Mouse (Mus musculus) layer of hippocampus, adult 9-10 months (tissue): ENCODE results near the gene Crot.
"Not testable (repeated sequence)": the region's sequence is repeated elsewhere in the genome, so short reads cannot be mapped to it uniquely, and the experiment has no call there.

Experiments
- DNase-seq: peaks from one replicate; pipeline ENCODE4 v3.0.0; 2022; ENCODE audit warnings: low spot score

Crot gene

GRCm38 (mm10) chr5:8995966-8996685 lies 998 bp downstream of the Crot start:
- no peak for DNase-seq

GRCm38 (mm10) chr5:8991626-8992025 lies 5.5 kb downstream of the Crot start:
- DNase-seq, result no peak

- no peak for DNase-seq
Observed at GRCm38 (mm10) chr5:8990526-8990925, 6.6 kb downstream of the Crot start.

- no peak for DNase-seq
Observed at GRCm38 (mm10) chr5:8987925-8988324, 9.2 kb downstream of the Crot start.

- DNase-seq, result no peak
Observed at GRCm38 (mm10) chr5:8985470-8985869, 11.7 kb downstream of the Crot start.

- DNase-seq, result no peak
Observed at GRCm38 (mm10) chr5:8974721-8975120, 22.4 kb downstream of the Crot start.

- DNase-seq, result no peak
Observed at GRCm38 (mm10) chr5:8972355-8972754, 24.8 kb downstream of the Crot start.

GRCm38 (mm10) chr5:8970694-8971093 lies 26.4 kb downstream of the Crot start:
- no peak for DNase-seq

GRCm38 (mm10) chr5:8964487-8964886 lies 32.6 kb downstream of the Crot start:
- DNase-seq, result no peak

- DNase-seq, result no peak
Observed at GRCm38 (mm10) chr5:8960534-8960933, 36.6 kb downstream of the Crot start.

- DNase-seq, result no peak
Observed at GRCm38 (mm10) chr5:8955544-8955943, 41.6 kb downstream of the Crot start.

GRCm38 (mm10) chr5:8953660-8954059 lies 43.5 kb downstream of the Crot start:
- DNase-seq, result no peak

GRCm38 (mm10) chr5:8947423-8948110 lies 49.6 kb downstream of the Crot start:
- no peak for DNase-seq

- no peak for DNase-seq
Observed at GRCm38 (mm10) chr5:8943836-8944235, 53.3 kb downstream of the Crot start.

- DNase-seq, result not testable (repeated sequence)
Observed at GRCm38 (mm10) chr5:8941266-8941665, 55.9 kb downstream of the Crot start.

- DNase-seq, result no peak
Observed at GRCm38 (mm10) chr5:8937965-8938364, 59.2 kb downstream of the Crot start.

- DNase-seq, result no peak
Observed at GRCm38 (mm10) chr5:8928440-8928839, 68.7 kb downstream of the Crot start.

GRCm38 (mm10) chr5:8917069-8917468 lies 80.1 kb downstream of the Crot start:
- DNase-seq, result no peak

GRCm38 (mm10) chr5:8916400-8916799 lies 80.7 kb downstream of the Crot start:
- DNase-seq, result no peak
